Mouse (Mus musculus) MEL (cell line): ENCODE results near the gene Epha4. TPM values are rescaled to one million over a fixed set of nuclear protein-coding genes. Genes with fewer than 3 reads are reported as not detected.

Source experiments
- DNase-seq: peaks from one replicate; pipeline ENCODE4 v3.0.0; 2011; ENCODE audit warnings: low read depth, low spot score
- H3K27ac ChIP-seq: 2 replicates; pipeline ENCODE4 v1.5.1; 2012; ENCODE audit warnings: low read depth, mild to moderate bottlenecking, control low read depth, low read length, moderate library complexity; ENCODE audit not compliant: control insufficient read depth
- H3K27me3 ChIP-seq, 2 experiments: fragments of 150-350 bp in 1 of 2; sonication (generic) in 1 of 2; 2 replicates each; pipeline ENCODE4 v1.6.1; 2012; ENCODE audit warnings: low read length in 2 of 2, mild to moderate bottlenecking in 2 of 2, improper control_type of control experiment in 1 of 2, moderate library complexity in 1 of 2; ENCODE audit not compliant: insufficient read depth in 2 of 2, control insufficient read depth in 1 of 2
- H3K36me3 ChIP-seq, 2 experiments: 2 replicates each; pipeline ENCODE4 v1.6.1; 2012 to 2014; ENCODE audit warnings: low read length in 2 of 2, improper control_type of control experiment in 1 of 2, inconsistent platforms in 1 of 2, mild to moderate bottlenecking in 1 of 2; ENCODE audit not compliant: insufficient read depth in 2 of 2, control insufficient read depth in 1 of 2
- H3K4me1 ChIP-seq, 2 experiments: fragments of 150-350 bp in 1 of 2; sonication (generic) in 1 of 2; 2 replicates each; pipeline ENCODE4 v1.6.1; 2012; ENCODE audit warnings: low read length in 2 of 2, improper control_type of control experiment in 1 of 2, mild to moderate bottlenecking in 1 of 2; ENCODE audit not compliant: insufficient read depth in 2 of 2, control insufficient read depth in 1 of 2
- H3K4me3 ChIP-seq, 2 experiments: fragments of 150-350 bp in 1 of 2; sonication (generic) in 1 of 2; 2 replicates each; pipeline ENCODE4 v1.5.1; 2012; ENCODE audit warnings: low read depth in 2 of 2, low read length in 2 of 2, mild to moderate bottlenecking in 2 of 2, moderate library complexity in 2 of 2, control low read depth in 1 of 2, improper control_type of control experiment in 1 of 2; ENCODE audit not compliant: control insufficient read depth in 1 of 2, insufficient read depth in 1 of 2
- H3K79me2 ChIP-seq: 2 replicates; pipeline ENCODE4 v1.6.1; 2012; ENCODE audit warnings: mild to moderate bottlenecking, low read length, moderate library complexity; ENCODE audit not compliant: control insufficient read depth, poor library complexity, insufficient read depth
- H3K9ac ChIP-seq: 2 replicates; pipeline ENCODE4 v1.6.1; 2012; ENCODE audit warnings: low read depth, mild to moderate bottlenecking, control low read depth, low read length, moderate library complexity; ENCODE audit not compliant: control insufficient read depth, poor library complexity, severe bottlenecking
- H3K9me3 ChIP-seq: fragments of 150-350 bp; sonication (generic); replicated peaks from 2 replicates; pipeline ENCODE4 v1.6.1; 2012; ENCODE audit warnings: mild to moderate bottlenecking, low read length, improper control_type of control experiment, moderate library complexity; ENCODE audit not compliant: insufficient read depth
- CHD1 ChIP-seq: IDR thresholded peaks from 2 replicates; pipeline ENCODE4 v1.6.1; 2012; ENCODE audit warnings: low read depth, mild to moderate bottlenecking, inconsistent platforms, low read length, improper control_type of control experiment
- E2F4 ChIP-seq: IDR thresholded peaks from 2 replicates; pipeline ENCODE4 v1.6.1; 2011; ENCODE audit warnings: low read depth, low read length, improper control_type of control experiment, borderline replicate concordance
- ELF1 ChIP-seq: IDR thresholded peaks from 2 replicates; pipeline ENCODE4 v1.6.1; 2014; ENCODE audit warnings: low read depth, mild to moderate bottlenecking, inconsistent platforms, low read length, improper control_type of control experiment, moderate library complexity
- ETS1 ChIP-seq: IDR thresholded peaks from 2 replicates; pipeline ENCODE4 v1.6.1; 2012; ENCODE audit warnings: low read depth, mild to moderate bottlenecking, inconsistent platforms, low read length, improper control_type of control experiment, moderate library complexity
- GABPA ChIP-seq: IDR thresholded peaks from 2 replicates; pipeline ENCODE4 v1.6.1; 2012; ENCODE audit warnings: low read depth, mild to moderate bottlenecking, inconsistent platforms, low read length, improper control_type of control experiment, moderate library complexity
- GATA1 ChIP-seq: IDR thresholded peaks from 2 replicates; pipeline ENCODE4 v1.6.1; 2011; ENCODE audit warnings: low read depth, low read length, improper control_type of control experiment
- JUND ChIP-seq: IDR thresholded peaks from 2 replicates; pipeline ENCODE4 v1.6.1; 2011; ENCODE audit warnings: low read depth, mild to moderate bottlenecking, improper control_type of control experiment, low read length
- MAZ ChIP-seq: IDR thresholded peaks from 2 replicates; pipeline ENCODE4 v1.6.1; 2012; ENCODE audit warnings: low read depth, mild to moderate bottlenecking, inconsistent platforms, low read length, improper control_type of control experiment
- MEF2A ChIP-seq: IDR thresholded peaks from 2 replicates; pipeline ENCODE4 v1.6.1; 2014; ENCODE audit warnings: low read depth, mild to moderate bottlenecking, inconsistent platforms, low read length, improper control_type of control experiment; ENCODE audit not compliant: poor library complexity, insufficient replicate concordance, severe bottlenecking; ENCODE audit errors: extremely low read depth
- MYC ChIP-seq: IDR thresholded peaks from 2 replicates; pipeline ENCODE4 v1.6.1; 2011; ENCODE audit warnings: low read depth, mild to moderate bottlenecking, low read length, improper control_type of control experiment, moderate library complexity
- RCOR1 ChIP-seq: IDR thresholded peaks from 2 replicates; pipeline ENCODE4 v1.6.1; 2012; ENCODE audit warnings: low read depth, mild to moderate bottlenecking, inconsistent platforms, low read length, improper control_type of control experiment
- SMC3 ChIP-seq: IDR thresholded peaks from 2 replicates; pipeline ENCODE4 v1.6.1; 2011; ENCODE audit warnings: low read depth, low read length, improper control_type of control experiment
- TAL1 ChIP-seq: IDR thresholded peaks from 2 replicates; pipeline ENCODE4 v1.6.1; 2012; ENCODE audit warnings: mild to moderate bottlenecking, inconsistent platforms, low read length, moderate library complexity, mixed read lengths
- TBP ChIP-seq: IDR thresholded peaks from 2 replicates; pipeline ENCODE4 v1.8.0; 2011; ENCODE audit warnings: low read depth, low read length, improper control_type of control experiment
- TCF12 ChIP-seq: IDR thresholded peaks from 2 replicates; pipeline ENCODE4 v1.6.1; 2014; ENCODE audit warnings: low read depth, mild to moderate bottlenecking, inconsistent platforms, low read length, improper control_type of control experiment, moderate library complexity
- UBTF ChIP-seq: IDR thresholded peaks from 2 replicates; pipeline ENCODE4 v1.6.1; 2012; ENCODE audit warnings: low read depth, mild to moderate bottlenecking, inconsistent platforms, low read length, improper control_type of control experiment, moderate library complexity, borderline replicate concordance; ENCODE audit not compliant: insufficient read depth
- USF1 ChIP-seq: IDR thresholded peaks from 2 replicates; pipeline ENCODE4 v1.6.1; 2014; ENCODE audit warnings: low read depth, mild to moderate bottlenecking, inconsistent platforms, low read length, improper control_type of control experiment, moderate library complexity
- polyA plus RNA-seq, 2 experiments: library from polyadenylated mRNA; stranded (reverse) in 1 of 2; unstranded in 1 of 2; fragments of >175 nt in 1 of 2; fragments of >200 nt in 1 of 2; gene quantifications; 2 replicates each; pipeline versions ENCODE4 v1.2.1 to v1.2.4; 2012; ENCODE audit warnings: low replicate concordance in 2 of 2, low read depth in 1 of 2; ENCODE audit not compliant: insufficient read length in 2 of 2, insufficient read depth in 1 of 2, missing spikeins in 1 of 2
- total RNA-seq: library from RNA; depleted of rRNA; stranded (reverse); fragments of 300-350 nt; gene quantifications from 2 replicates; pipeline ENCODE4 v1.2.3, GENCODE M21; 2012

The Epha4 gene
- total and polyA plus RNA-seq, 3 experiments = not detected

DNA sequence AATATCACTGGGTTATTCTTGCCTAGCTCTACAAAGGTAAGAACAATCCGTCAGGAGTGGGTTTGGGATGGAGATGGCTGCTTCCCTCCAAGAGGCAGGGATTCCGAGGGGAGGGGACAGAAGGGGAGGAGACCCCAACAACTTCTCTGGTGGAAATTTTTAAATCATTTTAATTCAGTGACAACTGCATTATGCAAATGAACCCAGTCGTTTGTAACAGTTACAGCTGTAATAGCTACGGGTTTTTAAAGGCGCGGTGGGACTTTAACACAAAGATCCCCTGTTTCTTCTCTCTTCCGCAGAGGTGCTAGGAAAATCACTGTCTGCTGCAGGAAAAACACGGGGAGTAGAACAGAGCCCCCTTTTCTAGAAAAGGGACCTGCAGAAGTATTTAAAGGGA lies 129.3 kb downstream of the Epha4 start:
- TF ChIP-seq USF1 (no peak), TCF12 (no peak), RCOR1 (no peak), GABPA (no peak), MAZ (no peak), SMC3 (no peak), TBP (no peak), UBTF (no peak), ELF1 (no peak), E2F4 (no peak), GATA1 (no peak), JUND (no peak), CHD1 (no peak), MEF2A (no peak), ETS1 (no peak), MYC (no peak), TAL1 (no peak)
- Histone ChIP-seq H3K27me3 (no peaks in the 10 kb centered on the region), H3K27ac (no peak overlapping the region), H3K79me2 (no peaks in the 10 kb centered on the region), H3K9me3 (no peaks in the 10 kb centered on the region), H3K4me1 (no peaks in the 10 kb centered on the region), H3K4me3 (no peak overlapping the region), H3K9ac (no peak overlapping the region), H3K36me3 (no peaks in the 10 kb centered on the region)
- DNase-seq = no peak

DNA sequence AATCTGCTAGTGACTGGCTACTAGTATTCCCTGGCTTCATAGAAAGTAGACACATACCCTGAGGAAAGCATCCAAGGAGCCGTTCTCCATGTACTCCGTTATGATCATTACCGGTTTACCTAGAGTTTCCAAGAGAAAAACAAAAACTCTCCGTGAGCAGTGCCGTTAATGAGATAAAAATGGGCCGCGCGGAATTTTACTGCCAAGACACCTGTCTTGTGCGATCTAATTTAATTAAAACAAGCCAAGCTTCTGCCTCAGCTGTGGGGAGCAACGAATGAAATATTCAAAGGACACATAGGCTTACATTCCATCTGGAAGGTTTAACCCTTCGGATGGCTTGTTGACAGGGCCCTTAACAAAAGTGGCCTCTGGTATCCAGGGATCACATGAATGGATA lies 131.4 kb downstream of the Epha4 start:
- H3K4me1 ChIP-seq = no peaks in the 10 kb centered on the region
- no peaks in the 10 kb centered on the region for H3K9me3 ChIP-seq
- no peak overlapping the region for H3K4me3 ChIP-seq
- H3K36me3 ChIP-seq = no peaks in the 10 kb centered on the region
- DNase-seq = no peak
- H3K27me3 ChIP-seq = no peaks in the 10 kb centered on the region
- H3K79me2 ChIP-seq = no peaks in the 10 kb centered on the region
- H3K27ac ChIP-seq = no peak overlapping the region
- no peak overlapping the region for H3K9ac ChIP-seq
- no peak for TF ChIP-seq MEF2A
- no peak for TF ChIP-seq USF1
- no peak for TF ChIP-seq MYC
- TF ChIP-seq TCF12 = no peak
- no peak for TF ChIP-seq RCOR1
